9 mouse cellular contexts compared by ENCODE assay signal in genomic region chr16:32371351-32371750, GRCm38 (mm10). TPM values are rescaled to one million over a fixed set of nuclear protein-coding genes. Genes with fewer than 3 reads are reported as not detected.
DNase-seq lines count a peak whose midpoint lies in the region; ATAC-seq and TF ChIP-seq lines count a peak whose summit lies in the region.
"Had no signal": no experiment of that assay in that cellular context is flagged by ENCODE, and none has a peak within 500 bp of the region (broad histone marks: within the 10 kb centered on the region; RNA-seq: fewer than 3 reads in every experiment).

No protein-coding gene starts in this region.

- H3K4me1 ChIP-seq in liver, embryonic 12.5 days: no peaks in the 10 kb centered on the region
- no peaks in the 10 kb centered on the region for H3K4me1 ChIP-seq in bone marrow macrophage, adult 2 months (ENCODE audit: control insufficient read depth, insufficient read depth, low read length)
- no peaks in the 10 kb centered on the region for H3K4me1 ChIP-seq in midbrain, embryonic 16.5 days (ENCODE audit: control insufficient read depth, insufficient read depth, low read length)
- H3K4me1 ChIP-seq: neural tube, embryonic 12.5 days had no signal

- peaks cover 72% of the 10 kb centered on the region for H3K36me3 ChIP-seq in liver, embryonic 12.5 days
- peaks cover 18% of the 10 kb centered on the region for H3K36me3 ChIP-seq in midbrain, embryonic 16.5 days (ENCODE audit: control insufficient read depth, insufficient read depth, low read length)

- no peak overlapping the region for H3K27ac ChIP-seq in liver, embryonic 12.5 days
- H3K27ac ChIP-seq in bone marrow macrophage, adult 2 months (ENCODE audit: insufficient read depth, low read depth, low read length): no peak overlapping the region
- H3K27ac ChIP-seq in midbrain, embryonic 16.5 days (ENCODE audit: low read length): no peak overlapping the region
- H3K27ac ChIP-seq: neural tube, embryonic 12.5 days had no signal

- TF ChIP-seq POLR2A in bone marrow macrophage, adult 2 months (IDR thresholded peaks at IDR 0.05; ENCODE audit: borderline replicate concordance, low read depth, low read length): no peak

- 72% methylated on average over 4 of the region's 4 CpGs for WGBS in liver, embryonic 12.5 days (ENCODE audit: insufficient replicate concordance)
- WGBS in midbrain, embryonic 16.5 days: 91% methylated on average over 4 of the region's 4 CpGs

- DNase-seq in adrenal gland, adult 2 months: peak; percentile 30
- no peak for DNase-seq in adrenal gland, postnatal 4 days (ENCODE audit: low spot score in 2 of 2)
- DNase-seq in liver: peak; percentile 52
- peak; percentile 31 to 57 for DNase-seq in heart, postnatal 36 days
- peak; percentile 46 for DNase-seq in lung, postnatal 14 days

- ATAC-seq in liver, embryonic 12.5 days: no peak
- no peak for ATAC-seq in midbrain, embryonic 16.5 days

- intact Hi-C loops in heart, postnatal 36 days (cut with DNase I): loop anchor here (1.0 to 5.0 kb wide), 2 partner anchors 87 to 126 kb away; partner anchors contain the start of gene Zdhhc19

- H3K4me2 ChIP-seq in liver, embryonic 12.5 days: no peak overlapping the region
- no peak overlapping the region for H3K4me2 ChIP-seq in midbrain, embryonic 16.5 days (ENCODE audit: low read length)
- H3K4me2 ChIP-seq: neural tube, embryonic 12.5 days had no signal

- H3K27me3 ChIP-seq in liver, embryonic 12.5 days (replicated peaks): no peaks in the 10 kb centered on the region
- no peaks in the 10 kb centered on the region for H3K27me3 ChIP-seq in midbrain, embryonic 16.5 days (ENCODE audit: control insufficient read depth, insufficient read depth, low read depth, low read length)
- H3K27me3 ChIP-seq: neural tube, embryonic 12.5 days had no signal

- no peak overlapping the region for H3K4me3 ChIP-seq in liver, embryonic 12.5 days
- no peak overlapping the region for H3K4me3 ChIP-seq in bone marrow macrophage, adult 2 months (ENCODE audit: insufficient read depth, low read length)
- no peak overlapping the region for H3K4me3 ChIP-seq in midbrain, embryonic 16.5 days (ENCODE audit: low read depth, low read length)
- H3K4me3 ChIP-seq: neural tube, embryonic 12.5 days had no signal

- no peak overlapping the region for H3K9ac ChIP-seq in liver, embryonic 12.5 days
- H3K9ac ChIP-seq in midbrain, embryonic 16.5 days (ENCODE audit: low read depth, low read length): no peak overlapping the region
- H3K9ac ChIP-seq: neural tube, embryonic 12.5 days had no signal

- 0 out of 2 replicates have a peak, but pooled peaks have one; percentile 10 for TF ChIP-seq CTCF in bone marrow macrophage, adult 2 months (IDR thresholded peaks at IDR 0.05; ENCODE audit: low read depth, low read length)

- H3K9me3 ChIP-seq in liver, embryonic 12.5 days (replicated peaks): no peaks in the 10 kb centered on the region
- no peaks in the 10 kb centered on the region for H3K9me3 ChIP-seq in midbrain, embryonic 16.5 days (replicated peaks; ENCODE audit: control insufficient read depth, low read length, poor library complexity, severe bottlenecking)
- H3K9me3 ChIP-seq: neural tube, embryonic 12.5 days had no signal

RNA-seq across cellular contexts. Expression of gene Tm4sf19, which starts 29.0 kb away (rescaled TPM):
- under 1 TPM; 0.29 to 0.93 TPM for total RNA-seq in adrenal gland, adult 2 months (2021)
- 0.20 and 0.21 TPM in 2 replicates for polyA plus RNA-seq in adrenal gland, adult 2 months (2012; rRNA removed)
- not detected for total RNA-seq in adrenal gland, postnatal 4 days (2021)
- not detected in 2 replicates for polyA plus RNA-seq in liver, embryonic 12.5 days (2016; fragmentation: Nextera tagmentation; extraction: Ambion mirVana)
- polyA plus RNA-seq in bone marrow macrophage, adult 2 months (2012; ENCODE audit: insufficient read depth, insufficient read length, missing spikeins): 3.0 and 4.4 TPM in 2 replicates
- total RNA-seq in heart, postnatal 36 days (2021): not detected
- polyA plus RNA-seq in midbrain, embryonic 16.5 days (2015; fragmentation: Nextera tagmentation; extraction: Ambion mirVana): not detected in 2 replicates
- polyA plus RNA-seq: neural tube, embryonic 12.5 days had no signal

RNA-seq across cellular contexts. Expression of gene Ubxn7, which starts 39.3 kb away (rescaled TPM):
- total RNA-seq in adrenal gland, adult 2 months (2021): 10 to 100 TPM; 44.2 to 73.3 TPM
- 1.3 and 1.8 TPM in 2 replicates for polyA plus RNA-seq in adrenal gland, adult 2 months (2012; rRNA removed)
- total RNA-seq in adrenal gland, postnatal 4 days (2021): 10 to 100 TPM; 79.1 to 88.6 TPM
- polyA plus RNA-seq in liver, embryonic 12.5 days (2016; fragmentation: Nextera tagmentation; extraction: Ambion mirVana): 10.9 and 11.0 TPM in 2 replicates
- polyA plus RNA-seq in bone marrow macrophage, adult 2 months (2012; ENCODE audit: insufficient read depth, insufficient read length, missing spikeins): 17.9 and 19.6 TPM in 2 replicates
- total RNA-seq in heart, postnatal 36 days (2021): 10 to 100 TPM; 30.0 to 32.6 TPM
- polyA plus RNA-seq in midbrain, embryonic 16.5 days (2015; fragmentation: Nextera tagmentation; extraction: Ambion mirVana): 21.1 and 23.7 TPM in 2 replicates

RNA-seq across cellular contexts. Expression of gene Tctex1d2, which starts 48.2 kb away (rescaled TPM):
- total RNA-seq in adrenal gland, adult 2 months (2021): 1 to 10 TPM; 4.8 to 8.1 TPM
- 4.0 and 4.7 TPM in 2 replicates for polyA plus RNA-seq in adrenal gland, adult 2 months (2012; rRNA removed)
- total RNA-seq in adrenal gland, postnatal 4 days (2021): 1 to 10 TPM; 8.9 to 9.2 TPM
- 8.1 and 8.6 TPM in 2 replicates for polyA plus RNA-seq in liver, embryonic 12.5 days (2016; fragmentation: Nextera tagmentation; extraction: Ambion mirVana)
- polyA plus RNA-seq in bone marrow macrophage, adult 2 months (2012; ENCODE audit: insufficient read depth, insufficient read length, missing spikeins): 43.8 and 47.9 TPM in 2 replicates
- total RNA-seq in heart, postnatal 36 days (2021): 1 to 10 TPM; 6.3 to 8.3 TPM
- polyA plus RNA-seq in midbrain, embryonic 16.5 days (2015; fragmentation: Nextera tagmentation; extraction: Ambion mirVana): 40.3 and 41.3 TPM in 2 replicates

RNA-seq across cellular contexts. Expression of gene Pcyt1a, which starts 59.4 kb away (rescaled TPM):
- total RNA-seq in adrenal gland, adult 2 months (2021): 10 to 100 TPM; 89.9 to 91.2 TPM
- polyA plus RNA-seq in adrenal gland, adult 2 months (2012; rRNA removed): 24.5 and 42.2 TPM in 2 replicates
- 10 to 100 TPM; 66.0 to 70.6 TPM for total RNA-seq in adrenal gland, postnatal 4 days (2021)
- polyA plus RNA-seq in liver, embryonic 12.5 days (2016; fragmentation: Nextera tagmentation; extraction: Ambion mirVana): 37.6 TPM in 2 replicates
- 95.8 and 100 TPM in 2 replicates for polyA plus RNA-seq in bone marrow macrophage, adult 2 months (2012; ENCODE audit: insufficient read depth, insufficient read length, missing spikeins)
- total RNA-seq in heart, postnatal 36 days (2021): 100 to 1,000 TPM; 127 to 141 TPM
- 48.0 and 49.9 TPM in 2 replicates for polyA plus RNA-seq in midbrain, embryonic 16.5 days (2015; fragmentation: Nextera tagmentation; extraction: Ambion mirVana)

Comparison
In these comparisons a context has a peak if more than half of its experiments do, and no peak if none do; other contexts are left out.
1. DNase-seq: peak in adrenal gland, adult 2 months (single experiment), liver (single experiment), heart, postnatal 36 days (2 of 2) and lung, postnatal 14 days (single experiment); none in adrenal gland, postnatal 4 days (0 of 2).